Mouse (Mus musculus) neural tube, embryonic 13.5 days (tissue): ENCODE measurements at regions not wholly inside any gene's neighbourhood (a gene's known extent, or its start where the extent isn't known, plus 50 kb on each side); places are given as distances from the start of the nearest gene placed in this dataset.

Source experiments
- ATAC-seq: fragments of 200-750 bp; cut with Nextera tagmentation; 2 replicates; pipeline ENCODE4 v1.8.0; 2017; ENCODE audit warnings: low read depth, mild to moderate bottlenecking, moderate TSS enrichment, moderate library complexity
- H3K27ac ChIP-seq: fragments of 300-500 bp; sonication (generic); replicated peaks from 2 replicates; pipeline ENCODE4 v1.5.1; 2015; ENCODE audit warnings: moderate library complexity, mild to moderate bottlenecking, inconsistent platforms
- H3K27me3 ChIP-seq: fragments of 300-500 bp; sonication (generic); 2 replicates; pipeline ENCODE4 v1.6.1; 2015; ENCODE audit warnings: mild to moderate bottlenecking, inconsistent platforms
- H3K36me3 ChIP-seq: fragments of 300-500 bp; sonication (generic); 2 replicates; pipeline ENCODE4 v1.6.1; 2015; ENCODE audit warnings: mild to moderate bottlenecking, inconsistent platforms
- H3K4me1 ChIP-seq: fragments of 300-500 bp; sonication (generic); replicated peaks from 2 replicates; pipeline ENCODE4 v1.6.1; 2015; ENCODE audit warnings: inconsistent platforms
- H3K4me2 ChIP-seq: fragments of 300-500 bp; sonication (generic); 2 replicates; pipeline ENCODE4 v1.6.1; 2015; ENCODE audit warnings: inconsistent platforms, mild to moderate bottlenecking, moderate library complexity
- H3K4me3 ChIP-seq: fragments of 300-500 bp; sonication (generic); 2 replicates; pipeline ENCODE4 v1.5.1; 2015; ENCODE audit warnings: mild to moderate bottlenecking, inconsistent platforms
- H3K9ac ChIP-seq: fragments of 300-500 bp; sonication (generic); 2 replicates; pipeline ENCODE4 v1.6.1; 2015; ENCODE audit warnings: moderate library complexity, mild to moderate bottlenecking, inconsistent platforms
- H3K9me3 ChIP-seq: fragments of 300-500 bp; sonication (generic); 2 replicates; pipeline ENCODE4 v1.6.1; 2016; ENCODE audit warnings: inconsistent platforms
- WGBS: fragments of 180-500 bp; shearing (Covaris S2); methylation state at CpG from one replicate; pipeline ENCODE4 v1.1.7; 2015; 5-methylcytosine and 5-hydroxymethylcytosine counted together

DNA sequence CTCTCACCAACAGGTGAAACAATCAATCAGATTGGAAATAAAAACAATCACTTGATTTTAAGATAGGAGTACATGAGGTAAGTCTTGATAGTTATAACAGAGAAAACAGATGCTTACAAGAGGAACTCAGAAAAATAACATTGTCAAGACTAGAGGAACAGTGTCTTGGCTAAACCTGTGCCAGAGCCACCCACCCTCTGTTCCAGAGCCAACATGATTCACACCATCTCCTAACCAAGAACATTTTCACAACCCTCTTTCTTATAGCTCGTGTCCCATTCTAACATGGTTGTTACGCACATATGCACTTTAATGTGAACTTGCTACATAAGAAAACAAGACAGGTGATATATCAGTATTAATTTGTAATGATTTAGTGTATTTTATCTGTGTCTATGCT, 565.6 kb downstream of the Defb40 start:
- 92% methylated on average over 2 of the region's 2 CpGs for WGBS
- no peak overlapping the region for H3K27ac ChIP-seq
- H3K4me3 ChIP-seq: no peak overlapping the region
- no peaks in the 10 kb centered on the region for H3K9me3 ChIP-seq
- no peak for ATAC-seq
- no peak overlapping the region for H3K4me2 ChIP-seq
- H3K27me3 ChIP-seq: no peaks in the 10 kb centered on the region
- no peaks in the 10 kb centered on the region for H3K36me3 ChIP-seq
- H3K4me1 ChIP-seq: no peaks in the 10 kb centered on the region
- no peak overlapping the region for H3K9ac ChIP-seq

DNA sequence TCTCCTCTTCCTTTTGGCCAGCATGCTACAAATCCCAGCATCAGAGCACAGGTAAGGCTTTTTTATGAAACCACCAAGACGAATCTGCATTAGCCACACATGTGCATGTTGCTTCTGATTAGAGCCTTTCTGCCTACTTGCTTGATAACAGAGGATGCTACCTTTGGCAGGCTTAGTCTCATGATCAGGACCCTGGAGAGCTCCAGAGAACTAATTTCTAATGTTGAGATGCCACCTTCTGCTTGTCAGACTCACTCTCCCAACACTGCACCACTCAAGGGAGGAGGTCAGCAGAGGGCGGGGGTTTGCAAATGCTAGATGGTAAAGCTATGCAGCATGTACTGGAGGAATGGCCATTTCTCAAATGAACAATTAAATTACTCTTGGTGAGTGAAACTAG, 571.6 kb downstream of the Defb40 start:
- H3K27me3 ChIP-seq: no peaks in the 10 kb centered on the region
- H3K4me2 ChIP-seq: no peak overlapping the region
- WGBS: 78% methylated on average over 2 of the region's 2 CpGs
- no peaks in the 10 kb centered on the region for H3K36me3 ChIP-seq
- no peak overlapping the region for H3K27ac ChIP-seq
- no peak overlapping the region for H3K4me3 ChIP-seq
- H3K4me1 ChIP-seq: no peaks in the 10 kb centered on the region
- no peaks in the 10 kb centered on the region for H3K9me3 ChIP-seq
- ATAC-seq: no peak
- no peak overlapping the region for H3K9ac ChIP-seq

DNA sequence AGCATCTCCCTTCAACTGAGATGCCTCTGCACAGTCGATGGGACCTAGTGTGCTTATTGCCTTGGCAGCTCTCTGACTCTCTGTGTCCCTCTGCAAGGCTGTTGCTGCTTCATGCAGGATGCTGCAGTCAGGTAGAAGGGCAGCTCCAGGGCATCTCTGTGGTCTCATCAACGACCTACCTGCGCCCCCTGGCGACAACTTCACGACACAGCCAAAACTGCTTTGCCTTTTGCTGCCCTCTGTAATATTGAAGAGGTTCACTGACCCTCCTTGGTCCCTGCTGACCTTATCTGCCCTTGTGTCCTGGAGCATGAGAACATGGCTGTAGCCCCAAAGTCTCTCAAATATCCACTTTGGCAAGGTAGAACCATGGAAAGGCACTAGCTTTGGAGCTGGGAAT, 589.7 kb downstream of the Defb40 start:
- Histone ChIP-seq H3K9me3 (no peaks in the 10 kb centered on the region), H3K4me2 (no peak overlapping the region), H3K27ac (no peak overlapping the region), H3K9ac (no peak overlapping the region), H3K4me3 (no peak overlapping the region), H3K27me3 (no peaks in the 10 kb centered on the region), H3K36me3 (no peaks in the 10 kb centered on the region), H3K4me1 (no peaks in the 10 kb centered on the region)
- ATAC-seq: peak; percentile 71
- WGBS: 2% methylated on average over 5 of the region's 5 CpGs

DNA sequence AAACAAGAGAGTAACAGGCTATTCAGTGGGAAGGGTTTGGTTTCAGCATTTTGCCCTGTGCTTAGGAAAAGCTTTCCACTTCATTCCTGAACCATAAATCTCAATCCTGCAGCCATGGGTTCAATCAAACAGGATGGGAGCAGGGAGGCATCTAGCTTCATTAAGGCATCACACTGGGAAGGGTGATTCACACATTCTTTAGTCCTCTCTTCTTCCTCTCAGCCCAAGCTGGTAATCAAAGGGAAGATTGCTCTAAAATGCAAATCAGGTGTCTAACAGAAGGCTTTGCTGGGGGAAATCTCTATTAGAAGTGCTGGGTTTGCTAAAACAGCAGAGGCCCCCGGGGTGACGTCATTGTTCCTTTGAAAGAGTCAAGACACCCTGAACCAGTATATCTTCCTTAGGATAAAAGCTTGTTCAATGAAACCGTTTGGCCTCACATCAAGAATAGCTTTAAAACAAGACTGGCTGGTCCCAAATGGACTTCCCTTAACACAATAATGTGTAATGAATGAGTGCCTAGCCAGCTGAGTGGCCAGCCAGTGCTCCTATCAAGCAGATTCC, 596.4 kb downstream of the Defb40 start:
- Histone ChIP-seq H3K4me3 (no peak overlapping the region), H3K9ac (no peak overlapping the region), H3K4me2 (no peak overlapping the region), H3K9me3 (no peaks in the 10 kb centered on the region), H3K36me3 (no peaks in the 10 kb centered on the region), H3K4me1 (peaks cover 12% of the 10 kb centered on the region; the same call in 1 of the 2 replicates), H3K27me3 (no peaks in the 10 kb centered on the region), H3K27ac (peak overlapping the region; percentile 49; the same call in 1 of the 2 replicates)
- 4% methylated on average over 3 of the region's 3 CpGs for WGBS
- ATAC-seq: peak; percentile 90

DNA sequence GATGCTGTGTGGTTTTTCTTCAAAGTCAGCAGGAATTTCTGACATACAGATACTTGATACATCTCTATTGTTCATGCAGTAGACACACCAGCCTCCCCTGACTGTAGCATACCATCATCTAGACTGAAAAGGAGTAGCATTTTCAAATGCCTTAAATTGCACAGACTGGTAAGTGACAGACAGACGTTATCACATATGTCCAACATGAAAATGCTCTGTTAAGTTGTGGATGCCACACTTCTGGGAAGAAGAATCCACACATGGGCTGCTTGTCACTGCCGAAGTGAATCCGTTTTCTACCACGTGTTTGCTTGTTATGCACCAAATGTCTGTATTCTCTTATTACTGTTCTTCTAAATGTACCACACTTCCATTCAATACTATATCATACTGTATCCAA, 629.3 kb downstream of the Defb40 start:
- 91% methylated on average over 4 of the region's 4 CpGs for WGBS
- ATAC-seq: no peak
- H3K27me3 ChIP-seq: no peaks in the 10 kb centered on the region

DNA sequence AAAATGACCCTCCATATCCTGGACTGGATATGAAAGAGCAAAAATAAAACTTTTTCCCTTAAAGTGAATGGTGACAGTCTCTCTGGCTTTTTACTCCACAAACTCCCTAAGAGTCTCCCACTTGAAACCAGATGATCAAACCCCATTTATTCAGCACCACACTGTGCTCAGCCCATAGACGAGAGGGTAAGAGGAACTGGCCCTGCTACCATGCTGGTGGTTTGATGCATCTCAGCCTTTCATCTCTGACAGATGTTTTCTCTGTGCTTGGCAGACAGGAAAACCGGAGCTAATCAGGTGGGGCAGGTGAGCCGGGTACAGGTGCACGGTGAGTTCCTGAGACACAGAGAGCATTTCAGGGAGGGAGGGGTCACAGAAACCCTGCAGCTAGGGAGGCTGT, 631.8 kb downstream of the Defb40 start:
- H3K4me1 ChIP-seq: no peaks in the 10 kb centered on the region; the same call in 1 of the 2 replicates
- ATAC-seq: no peak
- no peaks in the 10 kb centered on the region for H3K27me3 ChIP-seq
- no peak overlapping the region for H3K4me2 ChIP-seq
- H3K27ac ChIP-seq: no peak overlapping the region
- H3K9ac ChIP-seq: no peak overlapping the region
- no peaks in the 10 kb centered on the region for H3K9me3 ChIP-seq
- WGBS: 64% methylated on average over 4 of the region's 4 CpGs
- H3K4me3 ChIP-seq: no peak overlapping the region
- no peaks in the 10 kb centered on the region for H3K36me3 ChIP-seq

More for the DNA sequence above, 629.3 kb downstream of the Defb40 start:
- no peak overlapping the region for H3K27ac ChIP-seq
- no peaks in the 10 kb centered on the region; the same call in 1 of the 2 replicates for H3K4me1 ChIP-seq
- H3K4me3 ChIP-seq: no peak overlapping the region
- H3K4me2 ChIP-seq: no peak overlapping the region
- no peak overlapping the region for H3K9ac ChIP-seq
- H3K9me3 ChIP-seq: no peaks in the 10 kb centered on the region
- no peaks in the 10 kb centered on the region for H3K36me3 ChIP-seq

DNA sequence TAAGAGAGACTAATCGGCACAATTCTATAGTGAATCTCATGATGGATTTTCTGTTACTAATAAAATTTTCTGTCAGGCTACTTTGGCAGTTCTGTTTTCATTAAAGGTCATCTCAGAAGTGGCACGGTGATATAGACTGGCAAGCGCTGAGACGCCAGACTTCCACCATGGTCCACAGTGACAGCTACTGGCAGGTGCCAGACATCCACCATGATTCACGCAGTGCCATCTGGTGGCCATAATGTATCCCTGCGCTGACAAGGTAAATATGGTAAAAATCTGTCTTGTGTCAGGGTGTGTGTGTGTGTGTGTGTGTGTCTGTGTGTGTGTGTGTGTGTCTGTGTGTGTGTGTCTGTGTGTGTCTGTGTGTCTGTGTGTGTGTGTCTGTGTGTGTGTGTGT, 632.7 kb downstream of the Defb40 start:
- ATAC-seq: peak; percentile 89
- Histone ChIP-seq H3K27me3 (no peaks in the 10 kb centered on the region), H3K9me3 (no peaks in the 10 kb centered on the region), H3K4me2 (no peak overlapping the region), H3K4me3 (no peak overlapping the region), H3K36me3 (no peaks in the 10 kb centered on the region), H3K27ac (no peak overlapping the region), H3K4me1 (no peaks in the 10 kb centered on the region; the same call in 1 of the 2 replicates), H3K9ac (no peak overlapping the region)
- WGBS: 18% methylated on average over 6 of the region's 6 CpGs

DNA sequence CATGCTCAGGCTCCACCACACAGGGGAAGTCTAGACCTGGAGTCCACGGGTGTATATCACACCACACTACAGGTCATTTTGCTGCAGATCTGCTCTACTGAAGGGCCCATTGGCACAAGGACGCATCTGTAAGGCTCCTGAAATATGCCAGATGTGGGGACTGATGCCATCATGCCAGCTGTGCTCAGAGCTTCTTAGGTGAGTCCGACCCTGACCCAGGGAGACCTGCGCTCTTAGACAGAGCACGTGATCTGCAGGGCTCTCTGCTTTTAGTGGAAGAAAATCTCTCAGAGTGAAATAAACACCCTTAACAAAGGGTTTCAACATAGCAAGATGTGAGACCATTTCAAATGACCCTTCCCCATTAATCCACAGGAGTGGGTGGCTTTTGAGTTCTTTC, 633.2 kb downstream of the Defb40 start:
- Histone ChIP-seq H3K4me2 (no peak overlapping the region), H3K36me3 (no peaks in the 10 kb centered on the region), H3K27ac (no peak overlapping the region), H3K27me3 (no peaks in the 10 kb centered on the region), H3K9me3 (no peaks in the 10 kb centered on the region), H3K9ac (no peak overlapping the region), H3K4me1 (no peaks in the 10 kb centered on the region; the same call in 1 of the 2 replicates), H3K4me3 (no peak overlapping the region)
- ATAC-seq: 0 out of 2 replicates have a peak, but pooled peaks have one; percentile 46
- 81% methylated on average over 5 of the region's 5 CpGs for WGBS

DNA sequence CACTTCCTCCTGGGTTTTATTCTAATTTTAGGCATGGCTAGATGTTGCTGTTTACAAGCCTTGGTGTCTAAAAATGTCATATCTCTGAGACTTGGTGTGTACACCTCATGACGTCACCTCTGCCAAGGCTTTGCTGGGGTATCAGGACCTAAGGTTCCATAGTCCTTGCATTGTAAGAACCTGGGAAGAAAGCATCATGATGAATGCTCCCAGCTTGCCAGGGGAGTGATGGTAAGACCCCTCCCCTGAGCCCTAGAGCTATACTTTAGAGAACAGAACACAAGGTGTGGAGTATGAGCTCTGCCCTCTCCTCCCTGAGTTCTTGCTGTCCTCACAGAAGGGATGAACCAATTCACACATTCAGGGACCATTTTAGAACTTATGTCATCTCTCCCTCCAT, 642.5 kb downstream of the Defb40 start:
- WGBS: 100% methylated on average over 1 of the region's 1 CpGs
- Histone ChIP-seq H3K27ac (no peak overlapping the region), H3K9ac (no peak overlapping the region), H3K27me3 (no peaks in the 10 kb centered on the region), H3K9me3 (no peaks in the 10 kb centered on the region), H3K4me1 (no peaks in the 10 kb centered on the region), H3K4me2 (no peak overlapping the region), H3K36me3 (no peaks in the 10 kb centered on the region), H3K4me3 (no peak overlapping the region)
- no peak for ATAC-seq

DNA sequence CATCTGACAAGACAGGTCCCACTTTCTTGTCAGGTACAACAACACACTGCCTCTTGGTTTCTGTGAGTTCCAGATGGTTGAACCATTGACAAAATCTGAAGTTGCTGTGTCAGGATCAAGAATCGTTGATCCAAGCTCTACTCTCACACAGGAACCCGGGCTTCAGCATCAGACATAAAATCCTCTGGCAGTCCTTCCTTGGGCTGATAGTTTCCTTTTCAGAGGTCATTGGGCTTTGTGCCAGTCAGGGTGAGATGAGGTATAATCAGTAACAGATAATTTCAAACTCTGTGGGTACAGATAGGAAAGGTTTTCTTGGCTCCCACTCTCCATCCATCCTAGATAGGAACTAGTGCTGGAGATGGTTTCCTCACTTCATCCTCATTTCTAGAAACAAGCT, 649.5 kb downstream of the Defb40 start:
- Histone ChIP-seq H3K4me1 (no peaks in the 10 kb centered on the region), H3K27ac (no peak overlapping the region), H3K27me3 (no peaks in the 10 kb centered on the region), H3K9me3 (no peaks in the 10 kb centered on the region), H3K9ac (no peak overlapping the region), H3K4me3 (no peak overlapping the region), H3K36me3 (no peaks in the 10 kb centered on the region), H3K4me2 (no peak overlapping the region)
- no peak for ATAC-seq
- 96% methylated on average over 2 of the region's 2 CpGs for WGBS

DNA sequence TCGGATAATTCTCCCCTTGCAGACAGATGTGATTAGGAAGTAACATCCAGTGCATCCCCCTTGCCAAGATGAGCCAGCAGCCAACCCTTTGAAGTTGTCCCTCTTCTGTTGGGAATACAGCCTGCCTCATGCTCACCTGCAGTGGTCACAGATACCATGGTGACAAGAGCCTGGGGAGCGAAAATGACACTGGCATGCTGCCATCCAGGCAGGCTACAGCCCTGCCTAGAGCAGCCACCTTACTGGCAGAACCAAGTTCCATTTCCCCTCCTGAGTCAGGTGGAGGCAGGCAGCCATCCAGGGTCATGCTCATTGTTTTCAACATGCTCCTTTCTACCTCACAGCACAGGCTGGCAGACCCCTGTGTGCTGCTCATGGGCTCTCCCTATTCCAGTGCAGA, 661.6 kb downstream of the Defb40 start:
- WGBS: 74% methylated on average over 2 of the region's 2 CpGs
- 0 out of 2 replicates have a peak, but pooled peaks have one; percentile 8 for ATAC-seq

DNA sequence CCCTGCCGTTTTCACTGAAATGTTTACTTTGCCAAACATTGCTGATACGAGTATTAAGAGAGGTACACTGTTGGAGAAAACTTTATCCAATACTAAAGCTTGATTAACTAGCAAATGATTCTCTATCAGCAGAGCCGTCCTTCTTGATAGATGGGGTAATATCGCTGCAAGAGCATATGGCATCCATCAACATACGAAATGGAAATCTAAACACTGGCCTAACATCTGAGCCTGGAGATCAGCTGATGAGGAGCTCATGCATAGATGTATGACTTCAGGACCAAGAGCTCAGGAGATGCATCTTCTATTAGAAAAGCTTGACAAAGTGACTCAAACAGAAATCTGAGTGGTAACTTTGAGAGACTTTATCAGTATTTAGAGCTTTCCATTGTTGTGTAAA, 666.5 kb downstream of the Defb40 start:
- peak; percentile 85 for ATAC-seq
- H3K27ac ChIP-seq: no peak overlapping the region
- no peak overlapping the region for H3K4me3 ChIP-seq
- WGBS: 39% methylated on average over 5 of the region's 5 CpGs
- no peaks in the 10 kb centered on the region for H3K36me3 ChIP-seq
- no peak overlapping the region for H3K9ac ChIP-seq
- H3K27me3 ChIP-seq: no peaks in the 10 kb centered on the region
- H3K9me3 ChIP-seq: no peaks in the 10 kb centered on the region
- no peak overlapping the region for H3K4me2 ChIP-seq
- H3K4me1 ChIP-seq: peaks cover 9% of the 10 kb centered on the region; the same call in 1 of the 2 replicates

More for the DNA sequence above, 661.6 kb downstream of the Defb40 start:
- no peak overlapping the region; the same call in 1 of the 2 replicates for H3K27ac ChIP-seq
- no peak overlapping the region for H3K9ac ChIP-seq
- H3K9me3 ChIP-seq: no peaks in the 10 kb centered on the region
- H3K4me3 ChIP-seq: no peak overlapping the region
- no peaks in the 10 kb centered on the region for H3K27me3 ChIP-seq
- no peaks in the 10 kb centered on the region for H3K36me3 ChIP-seq
- H3K4me1 ChIP-seq: peaks cover 6% of the 10 kb centered on the region; the same call in 1 of the 2 replicates
- no peak overlapping the region for H3K4me2 ChIP-seq

DNA sequence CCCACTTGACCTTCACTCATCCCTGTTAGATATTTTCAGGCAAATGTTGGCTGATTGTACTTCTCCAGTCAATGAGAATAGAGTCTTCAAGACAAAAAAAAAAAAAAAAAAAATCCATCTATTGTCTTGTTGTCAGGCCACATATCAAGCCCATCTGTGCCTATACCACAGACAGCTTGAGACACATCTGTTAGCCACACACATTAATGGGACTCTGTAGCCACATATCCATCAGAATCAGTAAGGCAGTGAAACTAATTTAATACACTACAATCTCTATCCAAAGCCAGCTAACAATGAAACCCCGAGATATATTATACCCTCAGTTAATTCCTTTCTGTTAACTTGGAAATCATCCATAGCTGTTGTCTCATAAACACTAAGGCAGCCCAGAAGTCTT, 667.1 kb downstream of the Defb40 start:
- peak; percentile 96 for ATAC-seq
- H3K9ac ChIP-seq: no peak overlapping the region

More for the DNA sequence above, 667.1 kb downstream of the Defb40 start:
- Histone ChIP-seq H3K4me1 (peaks cover 5% of the 10 kb centered on the region; the same call in 1 of the 2 replicates), H3K36me3 (no peaks in the 10 kb centered on the region), H3K27me3 (no peaks in the 10 kb centered on the region), H3K27ac (peak overlapping the region; percentile 81; the same call in 1 of the 2 replicates), H3K4me2 (no peak overlapping the region), H3K4me3 (no peak overlapping the region), H3K9me3 (no peaks in the 10 kb centered on the region)
- 26% methylated on average over 1 of the region's 1 CpGs for WGBS
